Mouse (Mus musculus) embryonic stem cell, embryonic (primary cell): Measurements from ENCODE around the gene Samd3.

Experiments
- CTCF ChIA-PET, 4 experiments: fragments of 300-600 bp in 2 of 4; fragments of 350-600 bp in 2 of 4; sonication (Branson Sonifier 250); formaldehyde crosslinking; loops; one replicate each; lab custom pipeline; 2022; ENCODE audit warnings: inconsistent platforms in 2 of 4; lab: Charles Lee
- POLR2A ChIA-PET, 4 experiments: fragments of 300-600 bp in 2 of 4; fragments of 350-600 bp in 2 of 4; sonication (Branson Sonifier 250); formaldehyde crosslinking; loops; one replicate each; lab custom pipeline; 2022; ENCODE audit warnings: antibody characterized with exemption in 4 of 4, inconsistent platforms in 1 of 4; lab: Charles Lee

Samd3 gene

GRCm38 (mm10) chr10:26287136-26287535, 57.6 kb downstream of the Samd3 start:
- CTCF ChIA-PET: interaction anchor here in 1 of 4 experiments (1.2 kb wide), 1 partner anchor 11 kb away, joined by 3 read pairs; no protein-coding TSS in a partner anchor

GRCm38 (mm10) chr10:26297200-26297599, 67.7 kb downstream of the Samd3 start:
- ChIA-PET CTCF (interaction anchor here in 2 of 4 experiments (0.6 to 0.9 kb wide), 5 partner anchors 10 to 1003 kb away, joined by 3 to 4 read pairs (median 4); no protein-coding TSS in a partner anchor), POLR2A (interaction anchor here in 1 of 4 experiments (0.6 kb wide), 1 partner anchor 177 kb away, joined by 4 read pairs; no protein-coding TSS in a partner anchor)

More at GRCm38 (mm10) chr10:26287136-26287535, 57.6 kb downstream of the Samd3 start:
- POLR2A ChIA-PET: interaction anchor here in 1 of 4 experiments (0.6 kb wide), 1 partner anchor 605 kb away, joined by 6 read pairs; no protein-coding TSS in a partner anchor

- CTCF ChIA-PET: interaction anchor here in 2 of 4 experiments (0.6 to 0.9 kb wide), 5 partner anchors 10 to 1003 kb away, joined by 3 to 4 read pairs (median 4); no protein-coding TSS in a partner anchor
- POLR2A ChIA-PET: no interaction called here
These were observed 68.1 kb downstream of the Samd3 start for GRCm38 (mm10) chr10:26297626-26298025.

- POLR2A ChIA-PET: no interaction called here
- CTCF ChIA-PET: no interaction called here
These were observed 72.8 kb downstream of the Samd3 start for GRCm38 (mm10) chr10:26302336-26302735.

GRCm38 (mm10) chr10:26303485-26303884, 74.0 kb downstream of the Samd3 start:
- CTCF ChIA-PET: no interaction called here
- POLR2A ChIA-PET: interaction anchor here in 2 of 4 experiments (0.6 to 0.7 kb wide), 2 partner anchors 14 to 91 kb away, joined by 3 to 4 read pairs; no protein-coding TSS in a partner anchor

GRCm38 (mm10) chr10:26314327-26314726, 84.8 kb downstream of the Samd3 start:
- ChIA-PET CTCF (no interaction called here), POLR2A (no interaction called here)

- CTCF ChIA-PET: no interaction called here
These were observed 91.2 kb downstream of the Samd3 start for GRCm38 (mm10) chr10:26320679-26321078.

More at GRCm38 (mm10) chr10:26320679-26321078, 91.2 kb downstream of the Samd3 start:
- POLR2A ChIA-PET: no interaction called here
